Mouse (Mus musculus): Measurements from ENCODE around the gene Kir3dl2.
"Not testable (repeated sequence)": the region's sequence is repeated elsewhere in the genome, so short reads cannot be mapped to it uniquely, and the experiment has no call there.

Kir3dl2 gene

GRCm38 (mm10) chrX:136543956-136544355 lies at the start of gene Kir3dl2:
Gene Kir3dl2, minus strand, starts transcription at chrX:136544056.
- not testable (repeated sequence) for DNase-seq

GRCm38 (mm10) chrX:136590897-136591257 lies 47.0 kb upstream of the Kir3dl2 start:
- no peak for DNase-seq

- DNase-seq: peak; percentile 63
Observed at GRCm38 (mm10) chrX:136590199-136590896, 46.5 kb upstream of the Kir3dl2 start, which contains the start of gene Tceal3. Gene Tceal3, plus strand, starts transcription at chrX:136590842.

GRCm38 (mm10) chrX:136584617-136585016 lies 40.8 kb upstream of the Kir3dl2 start:
- no peak for DNase-seq

- DNase-seq: not testable (repeated sequence)
Observed at GRCm38 (mm10) chrX:136569094-136569493, 25.2 kb upstream of the Kir3dl2 start.

GRCm38 (mm10) chrX:136517699-136518098 lies 26.2 kb downstream of the Kir3dl2 start, which contains the start of gene Kir3dl1:
Gene Kir3dl1, plus strand, starts transcription at chrX:136517999.
- DNase-seq: not testable (repeated sequence)
